Mouse (Mus musculus): ENCODE data around the gene Noxo1. TPM values are rescaled to one million over a fixed set of nuclear protein-coding genes. Genes with fewer than 3 reads are reported as not detected.

The Noxo1 gene
- polyA plus RNA-seq, 1 experiment from 2014 or later, result 0.97 TPM

Other genes with a start within 250 kb of the Noxo1 start
- gene E4f1, start 225.9 kb upstream of the Noxo1 start, polyA plus RNA-seq (2014; fragmentation: Nextera tagmentation; extraction: Ambion mirVana), result 10.2 and 14.7 TPM in 2 replicates
- 60.6 and 67.6 TPM in 2 replicates for gene Pgp, start 225.8 kb upstream of the Noxo1 start, polyA plus RNA-seq (2014; fragmentation: Nextera tagmentation; extraction: Ambion mirVana)
- 0.32 TPM in 1 of 2 replicates, not detected in the other for gene Bricd5, start 222.3 kb upstream of the Noxo1 start, polyA plus RNA-seq (2014; fragmentation: Nextera tagmentation; extraction: Ambion mirVana)
- 28.9 and 30.3 TPM in 2 replicates for gene Mlst8, start 217.2 kb upstream of the Noxo1 start, polyA plus RNA-seq (2014; fragmentation: Nextera tagmentation; extraction: Ambion mirVana)
- gene Caskin1, start 207.6 kb upstream of the Noxo1 start, polyA plus RNA-seq (2014; fragmentation: Nextera tagmentation; extraction: Ambion mirVana), result 5.5 and 6.2 TPM in 2 replicates
- gene Traf7, start 168.3 kb upstream of the Noxo1 start, polyA plus RNA-seq (2014; fragmentation: Nextera tagmentation; extraction: Ambion mirVana), result 67.1 and 80.8 TPM in 2 replicates
- gene Rab26, start 162.0 kb upstream of the Noxo1 start, polyA plus RNA-seq (2014; fragmentation: Nextera tagmentation; extraction: Ambion mirVana), result 1.8 and 2.2 TPM in 2 replicates
- gene Pkd1, start 146.4 kb upstream of the Noxo1 start, polyA plus RNA-seq (2014; fragmentation: Nextera tagmentation; extraction: Ambion mirVana), result 11.9 and 18.5 TPM in 2 replicates
- 50.6 and 57.6 TPM in 2 replicates for gene Tsc2, start 63.6 kb upstream of the Noxo1 start, polyA plus RNA-seq (2014; fragmentation: Nextera tagmentation; extraction: Ambion mirVana)
- 14.4 and 18.4 TPM in 2 replicates for gene Nthl1, start 63.6 kb upstream of the Noxo1 start, polyA plus RNA-seq (2014; fragmentation: Nextera tagmentation; extraction: Ambion mirVana)
- gene Slc9a3r2, start 45.9 kb upstream of the Noxo1 start, polyA plus RNA-seq (2014; fragmentation: Nextera tagmentation; extraction: Ambion mirVana), result 36.1 and 36.4 TPM in 2 replicates
- not detected in 2 replicates for gene Npw, start 37.8 kb upstream of the Noxo1 start, polyA plus RNA-seq (2014; fragmentation: Nextera tagmentation; extraction: Ambion mirVana)
- gene Zfp598, start 26.5 kb upstream of the Noxo1 start, polyA plus RNA-seq (2014; fragmentation: Nextera tagmentation; extraction: Ambion mirVana), result 23.5 and 24.9 TPM in 2 replicates
- 12.7 and 13.4 TPM in 2 replicates for gene Syngr3, start 6.3 kb upstream of the Noxo1 start, polyA plus RNA-seq (2014; fragmentation: Nextera tagmentation; extraction: Ambion mirVana)
- 54.8 and 59.6 TPM in 2 replicates for gene Gfer, start 78 bp upstream of the Noxo1 start, polyA plus RNA-seq (2014; fragmentation: Nextera tagmentation; extraction: Ambion mirVana)
- gene Tbl3, start 11.4 kb downstream of the Noxo1 start, polyA plus RNA-seq (2014; fragmentation: Nextera tagmentation; extraction: Ambion mirVana), result 91.0 and 97.5 TPM in 2 replicates
- gene Rnf151, start 21.8 kb downstream of the Noxo1 start, polyA plus RNA-seq (2014; fragmentation: Nextera tagmentation; extraction: Ambion mirVana), result 0.22 TPM in 1 of 2 replicates, not detected in the other
- 1,270 and 1,392 TPM in 2 replicates for gene Rps2, start 21.9 kb downstream of the Noxo1 start, polyA plus RNA-seq (2014; fragmentation: Nextera tagmentation; extraction: Ambion mirVana)
- 198 and 210 TPM in 2 replicates for gene Ndufb10, start 28.2 kb downstream of the Noxo1 start, polyA plus RNA-seq (2014; fragmentation: Nextera tagmentation; extraction: Ambion mirVana)
- not detected in 2 replicates for gene Rpl3l, start 31.6 kb downstream of the Noxo1 start, polyA plus RNA-seq (2014; fragmentation: Nextera tagmentation; extraction: Ambion mirVana)
- gene Msrb1, start 40.4 kb downstream of the Noxo1 start, polyA plus RNA-seq (2014; fragmentation: Nextera tagmentation; extraction: Ambion mirVana), result 19.2 and 23.0 TPM in 2 replicates
- 0.18 and 0.23 TPM in 2 replicates for gene Hs3st6, start 56.8 kb downstream of the Noxo1 start, polyA plus RNA-seq (2014; fragmentation: Nextera tagmentation; extraction: Ambion mirVana)
- not detected in 2 replicates for gene Meiob, start 108.1 kb downstream of the Noxo1 start, polyA plus RNA-seq (2014; fragmentation: Nextera tagmentation; extraction: Ambion mirVana)
- 28.2 and 31.0 TPM in 2 replicates for gene Hagh, start 143.9 kb downstream of the Noxo1 start, polyA plus RNA-seq (2014; fragmentation: Nextera tagmentation; extraction: Ambion mirVana)
- gene Fahd1, start 154.1 kb downstream of the Noxo1 start, polyA plus RNA-seq (2014; fragmentation: Nextera tagmentation; extraction: Ambion mirVana), result 18.8 and 21.5 TPM in 2 replicates
- 0.08 TPM in 1 of 2 replicates, not detected in the other for gene Igfals, start 169.8 kb downstream of the Noxo1 start, polyA plus RNA-seq (2014; fragmentation: Nextera tagmentation; extraction: Ambion mirVana)
- 70.4 and 73.8 TPM in 2 replicates for gene Nubp2, start 190.1 kb downstream of the Noxo1 start, polyA plus RNA-seq (2014; fragmentation: Nextera tagmentation; extraction: Ambion mirVana)
- gene Spsb3, start 190.4 kb downstream of the Noxo1 start, polyA plus RNA-seq (2014; fragmentation: Nextera tagmentation; extraction: Ambion mirVana), result 37.3 and 44.4 TPM in 2 replicates
- 18.4 and 20.8 TPM in 2 replicates for gene Eme2, start 198.9 kb downstream of the Noxo1 start, polyA plus RNA-seq (2014; fragmentation: Nextera tagmentation; extraction: Ambion mirVana)
- 68.6 and 73.2 TPM in 2 replicates for gene Mrps34, start 198.9 kb downstream of the Noxo1 start, polyA plus RNA-seq (2014; fragmentation: Nextera tagmentation; extraction: Ambion mirVana)
- gene Nme3, start 200.3 kb downstream of the Noxo1 start, polyA plus RNA-seq (2014; fragmentation: Nextera tagmentation; extraction: Ambion mirVana), result 48.0 and 49.5 TPM in 2 replicates
- 31.7 and 36.5 TPM in 2 replicates for gene Mapk8ip3, start 240.7 kb downstream of the Noxo1 start, polyA plus RNA-seq (2014; fragmentation: Nextera tagmentation; extraction: Ambion mirVana)